ENCODE assay signal across 26 mouse cellular contexts in genomic region chr6:22932768-22933265, GRCm38 (mm10). TPM values are rescaled to one million over a fixed set of nuclear protein-coding genes. Genes with fewer than 3 reads are reported as not detected.
DNase-seq lines count a peak whose midpoint lies in the region; ATAC-seq and TF ChIP-seq lines count a peak whose summit lies in the region.
"Had no signal": no experiment of that assay in that cellular context is flagged by ENCODE, and none has a peak within 500 bp of the region (broad histone marks: within the 10 kb centered on the region; RNA-seq: fewer than 3 reads in every experiment).

No protein-coding gene starts in this region.

- H3K4me1 ChIP-seq in forebrain, embryonic 11.5 days (replicated peaks; ENCODE audit: control insufficient read depth, insufficient read depth, low read length) = peaks cover 9% of the 10 kb centered on the region; the same call in 1 of the 2 replicates
- H3K4me1 ChIP-seq in forebrain, embryonic 15.5 days = peaks cover 12% of the 10 kb centered on the region
- H3K4me1 ChIP-seq in forebrain, embryonic 14.5 days (ENCODE audit: control insufficient read depth, insufficient read depth, low read length) = peaks cover 13% of the 10 kb centered on the region
- H3K4me1 ChIP-seq: embryonic facial prominence, embryonic 12.5 days; embryonic facial prominence, embryonic 15.5 days had no signal

- H3K4me3 ChIP-seq in forebrain, embryonic 11.5 days (ENCODE audit: low read depth, low read length) = no peak overlapping the region
- H3K4me3 ChIP-seq in forebrain, embryonic 15.5 days = no peak overlapping the region
- no peak overlapping the region for H3K4me3 ChIP-seq in forebrain, embryonic 14.5 days (ENCODE audit: low read depth, low read length)
- no peak overlapping the region for H3K4me3 ChIP-seq in left cerebral cortex, adult 2 months
- H3K4me3 ChIP-seq: embryonic facial prominence, embryonic 12.5 days; embryonic facial prominence, embryonic 15.5 days; heart, adult 2 months; hindbrain, embryonic 12.5 days; hindbrain, embryonic 15.5 days had no signal

- no peak overlapping the region for H3K9ac ChIP-seq in forebrain, embryonic 11.5 days (ENCODE audit: low read length)
- no peak overlapping the region for H3K9ac ChIP-seq in forebrain, embryonic 15.5 days (replicated peaks)
- H3K9ac ChIP-seq in forebrain, embryonic 14.5 days (ENCODE audit: low read length) = no peak overlapping the region
- H3K9ac ChIP-seq: embryonic facial prominence, embryonic 12.5 days; embryonic facial prominence, embryonic 15.5 days; hindbrain, embryonic 12.5 days; hindbrain, embryonic 15.5 days had no signal

- no peaks in the 10 kb centered on the region for H3K27me3 ChIP-seq in forebrain, embryonic 11.5 days (ENCODE audit: control insufficient read depth, insufficient read depth, low read length)
- no peaks in the 10 kb centered on the region for H3K27me3 ChIP-seq in forebrain, embryonic 15.5 days
- H3K27me3 ChIP-seq in forebrain, embryonic 14.5 days (replicated peaks; ENCODE audit: control insufficient read depth, insufficient read depth, low read length) = no peaks in the 10 kb centered on the region
- H3K27me3 ChIP-seq: embryonic facial prominence, embryonic 12.5 days; embryonic facial prominence, embryonic 15.5 days; hindbrain, embryonic 12.5 days; hindbrain, embryonic 15.5 days; Patski had no signal

- no peaks in the 10 kb centered on the region for H3K36me3 ChIP-seq in forebrain, embryonic 11.5 days (ENCODE audit: control insufficient read depth, insufficient read depth, low read length)
- no peaks in the 10 kb centered on the region for H3K36me3 ChIP-seq in forebrain, embryonic 15.5 days
- H3K36me3 ChIP-seq in forebrain, embryonic 14.5 days (ENCODE audit: control insufficient read depth, insufficient read depth, low read length) = no peaks in the 10 kb centered on the region
- H3K36me3 ChIP-seq: embryonic facial prominence, embryonic 12.5 days; embryonic facial prominence, embryonic 15.5 days; hindbrain, embryonic 12.5 days; hindbrain, embryonic 15.5 days had no signal

- no peak overlapping the region for H3K27ac ChIP-seq in forebrain, embryonic 11.5 days (ENCODE audit: low read depth, low read length)
- H3K27ac ChIP-seq in forebrain, embryonic 15.5 days (replicated peaks) = no peak overlapping the region
- H3K27ac ChIP-seq in forebrain, embryonic 14.5 days (ENCODE audit: low read depth, low read length) = no peak overlapping the region
- H3K27ac ChIP-seq in left cerebral cortex, adult 2 months = no peak overlapping the region
- H3K27ac ChIP-seq: embryonic facial prominence, embryonic 12.5 days; embryonic facial prominence, embryonic 15.5 days; heart, adult 2 months; hindbrain, embryonic 12.5 days; hindbrain, embryonic 15.5 days had no signal

- no peak for TF ChIP-seq CTCF in left cerebral cortex, adult 2 months (IDR thresholded peaks at IDR 0.05)

- intact Hi-C loops in left cerebral cortex, adult 2 months (cut with DNase I) = no loop called here

- 53% methylated on average over 2 of the region's 2 CpGs for WGBS in forebrain, embryonic 11.5 days
- 52% methylated on average over 2 of the region's 2 CpGs for WGBS in forebrain, embryonic 15.5 days
- 49% methylated on average over 2 of the region's 2 CpGs for WGBS in forebrain, embryonic 14.5 days

- H3K9me3 ChIP-seq in forebrain, embryonic 11.5 days (ENCODE audit: control insufficient read depth, low read length) = no peaks in the 10 kb centered on the region
- no peaks in the 10 kb centered on the region for H3K9me3 ChIP-seq in forebrain, embryonic 15.5 days
- no peaks in the 10 kb centered on the region for H3K9me3 ChIP-seq in forebrain, embryonic 14.5 days (replicated peaks; ENCODE audit: control insufficient read depth, low read length)
- H3K9me3 ChIP-seq: embryonic facial prominence, embryonic 12.5 days; embryonic facial prominence, embryonic 15.5 days; hindbrain, embryonic 12.5 days; hindbrain, embryonic 15.5 days had no signal

- peak; percentile 64; the same call in 1 of the 2 replicates for ATAC-seq in forebrain, embryonic 11.5 days (replicated peaks; ENCODE audit: low FRiP score)
- no peak; the same call in 1 of the 2 replicates for ATAC-seq in forebrain, embryonic 15.5 days (replicated peaks)
- ATAC-seq in forebrain, embryonic 14.5 days = no peak
- no peak for ATAC-seq in erythroid progenitor cell, adult 5-6 weeks (replicated peaks; ENCODE audit: low FRiP score, poor library complexity, severe bottlenecking)
- ATAC-seq: intestine, postnatal 0 days; Patski had no signal

- no peak overlapping the region for H3K4me2 ChIP-seq in forebrain, embryonic 11.5 days (ENCODE audit: low read depth, low read length, severe bottlenecking)
- H3K4me2 ChIP-seq in forebrain, embryonic 15.5 days (replicated peaks) = no peak overlapping the region
- H3K4me2 ChIP-seq in forebrain, embryonic 14.5 days (ENCODE audit: low read length) = no peak overlapping the region
- H3K4me2 ChIP-seq: embryonic facial prominence, embryonic 12.5 days; embryonic facial prominence, embryonic 15.5 days; heart, embryonic 11.5 days; hindbrain, embryonic 12.5 days; hindbrain, embryonic 15.5 days had no signal

- no peak for DNase-seq in forebrain, embryonic 11.5 days (ENCODE audit: low spot score)
- DNase-seq in Muller cell, postnatal 12 days (ENCODE audit: inconsistent ontology term) = peak; percentile 60
- peak; percentile 28 for DNase-seq in forebrain, embryonic 14.5 days (ENCODE audit: low spot score)
- DNase-seq in retina, embryonic 14.5 days (ENCODE audit: low spot score) = peak; percentile 38
- DNase-seq in urinary bladder, postnatal 25 days (ENCODE audit: low spot score) = no peak
- DNase-seq in left cerebral cortex, adult 2 months (ENCODE audit: extremely low spot score in 1 of 2, low spot score in 2 of 2) = no peak
- DNase-seq: adrenal gland, postnatal 10 days; adrenal gland, postnatal 36 days; cerebellum, adult 11 months; cerebellum, adult 2 months; cerebellum, adult 9-11 months; cerebellum, postnatal 25 days; gastrocnemius, postnatal 25 days; heart, adult 2 months had no signal

RNA-seq across cellular contexts. Expression of gene Ptprz1, which starts 57.5 kb away (rescaled TPM):
- 86.6 and 94.4 TPM in 2 replicates for polyA plus RNA-seq in forebrain, embryonic 11.5 days (2014; fragmentation: Nextera tagmentation; extraction: Ambion mirVana)
- polyA plus RNA-seq in forebrain, embryonic 15.5 days (2015; fragmentation: Nextera tagmentation; extraction: Ambion mirVana) = 101 and 106 TPM in 2 replicates
- 80.5 and 95.5 TPM in 2 replicates for polyA plus RNA-seq in forebrain, embryonic 14.5 days (2014; fragmentation: Nextera tagmentation; extraction: Ambion mirVana)
- total RNA-seq in left cerebral cortex, adult 2 months (2021) = 100 to 1,000 TPM; 109 to 115 TPM
- not detected in 2 replicates for total RNA-seq in erythroid progenitor cell, adult 5-6 weeks (2015; ENCODE audit: low replicate concordance)
- total RNA-seq in erythroid progenitor cell, adult 5-6 weeks (2017; ENCODE audit: low replicate concordance) = not detected in 2 replicates
- total RNA-seq: common myeloid progenitor, adult 5-6 weeks; granulocyte monocyte progenitor cell, adult 5-6 weeks; hematopoietic stem cell, adult 5-6 weeks had no signal

Comparison
In these comparisons a context has a peak if more than half of its experiments do, and no peak if none do; other contexts are left out.
1. DNase-seq: peak in Muller cell, postnatal 12 days (single experiment), forebrain, embryonic 14.5 days (single experiment) and retina, embryonic 14.5 days (single experiment); none in forebrain, embryonic 11.5 days (single experiment), urinary bladder, postnatal 25 days (single experiment) and left cerebral cortex, adult 2 months (0 of 2).